Mouse (Mus musculus) cerebellum, adult 9-10 months (tissue): ENCODE measurements around the gene Ankrd27.

Experiments
- DNase-seq: peaks from one replicate; pipeline ENCODE4 v3.0.0; 2022

Ankrd27 gene

GRCm38 (mm10) chr7:35584068-35584785, 1.8 kb upstream of the Ankrd27 start:
- no peak for DNase-seq

- no peak for DNase-seq
These were observed 1.3 kb upstream of the Ankrd27 start for GRCm38 (mm10) chr7:35584786-35585190.

GRCm38 (mm10) chr7:35585191-35586054, 621 bp upstream of the Ankrd27 start, which contains the start of gene Rgs9bp:
Gene Rgs9bp (minus strand): TSS chr7:35585582.
- peak; percentile 22 for DNase-seq

- DNase-seq, result peak; percentile 30
These were observed 932 bp downstream of the Ankrd27 start for GRCm38 (mm10) chr7:35586906-35587445.

GRCm38 (mm10) chr7:35587728-35588127, 1.7 kb downstream of the Ankrd27 start:
- DNase-seq, result peak; percentile 25

GRCm38 (mm10) chr7:35588680-35589428, 2.8 kb downstream of the Ankrd27 start:
- DNase-seq, result no peak

- DNase-seq, result no peak
These were observed 3.4 kb downstream of the Ankrd27 start for GRCm38 (mm10) chr7:35589485-35589884.

GRCm38 (mm10) chr7:35590731-35591191, 4.7 kb downstream of the Ankrd27 start:
- DNase-seq, result no peak

GRCm38 (mm10) chr7:35594311-35594710, 8.3 kb downstream of the Ankrd27 start:
- no peak for DNase-seq

- no peak for DNase-seq
These were observed 13.4 kb downstream of the Ankrd27 start for GRCm38 (mm10) chr7:35599492-35599891.

GRCm38 (mm10) chr7:35600031-35600430, 14.0 kb downstream of the Ankrd27 start:
- DNase-seq, result no peak

- DNase-seq, result no peak
These were observed 15.1 kb downstream of the Ankrd27 start for GRCm38 (mm10) chr7:35601106-35601505.

- no peak for DNase-seq
These were observed 16.7 kb downstream of the Ankrd27 start for GRCm38 (mm10) chr7:35602766-35603165.

- DNase-seq, result no peak
These were observed 20.8 kb downstream of the Ankrd27 start for GRCm38 (mm10) chr7:35606816-35607215.

- DNase-seq, result no peak
These were observed 23.2 kb downstream of the Ankrd27 start for GRCm38 (mm10) chr7:35609245-35609644.

- DNase-seq, result no peak
These were observed 31.5 kb downstream of the Ankrd27 start for GRCm38 (mm10) chr7:35617513-35617912.

GRCm38 (mm10) chr7:35622626-35623025, 36.6 kb downstream of the Ankrd27 start:
- no peak for DNase-seq

GRCm38 (mm10) chr7:35626038-35626437, 40.0 kb downstream of the Ankrd27 start:
- no peak for DNase-seq

GRCm38 (mm10) chr7:35627371-35627770, 41.3 kb downstream of the Ankrd27 start:
- DNase-seq, result peak; percentile 34

GRCm38 (mm10) chr7:35628496-35628895, 42.5 kb downstream of the Ankrd27 start:
- DNase-seq, result no peak

GRCm38 (mm10) chr7:35636229-35636628, 50.2 kb downstream of the Ankrd27 start:
- no peak for DNase-seq

GRCm38 (mm10) chr7:35636874-35637273, 50.8 kb downstream of the Ankrd27 start:
- no peak for DNase-seq

- DNase-seq, result no peak
These were observed 54.0 kb downstream of the Ankrd27 start for GRCm38 (mm10) chr7:35640072-35640471.
